Mouse (Mus musculus): ENCODE data around the gene Adam25. TPM values are rescaled to one million over a fixed set of nuclear protein-coding genes. Genes with fewer than 3 reads are reported as not detected.
"Not testable (repeated sequence)": the region's sequence is repeated elsewhere in the genome, so short reads cannot be mapped to it uniquely, and the experiment has no call there.

Gene Adam25
- 0.05 TPM in 1 of 2 replicates, not detected in the other for polyA plus RNA-seq (2012; rRNA removed)

- H3K27ac ChIP-seq (ENCODE audit: insufficient read depth, low read length); H3K4me1 ChIP-seq (ENCODE audit: control insufficient read depth, insufficient read depth, low read length); DNase-seq; H3K4me3 ChIP-seq (replicated peaks; ENCODE audit: insufficient read depth, low read depth, low read length); H3K27me3 ChIP-seq (ENCODE audit: control insufficient read depth, insufficient read depth, low read length): not testable (repeated sequence)
- WGBS = 63% methylated on average over 1 of the region's 1 CpGs
Observed at GRCm38 (mm10) chr8:40751908-40752307, at the start of gene Adam25. TSS of gene Adam25 (plus strand) at chr8:40752208.

- H3K27me3 ChIP-seq (ENCODE audit: control insufficient read depth, insufficient read depth, low read length); H3K4me1 ChIP-seq (ENCODE audit: control insufficient read depth, insufficient read depth, low read length); H3K4me3 ChIP-seq (replicated peaks; ENCODE audit: insufficient read depth, low read depth, low read length); DNase-seq; H3K27ac ChIP-seq (ENCODE audit: insufficient read depth, low read length): not testable (repeated sequence)
- WGBS = 97% methylated on average over 4 of the region's 4 CpGs
Observed at GRCm38 (mm10) chr8:40715406-40715805, 36.6 kb upstream of the Adam25 start.

GRCm38 (mm10) chr8:40715986-40716385 is 36.0 kb upstream of the Adam25 start:
- WGBS = 88% methylated on average over 7 of the region's 7 CpGs
- TF ChIP-seq CTCF (IDR thresholded peaks at IDR 0.05; ENCODE audit: borderline replicate concordance, insufficient read depth, low read depth, low read length) (no peak), POLR2A (IDR thresholded peaks at IDR 0.05; ENCODE audit: borderline replicate concordance, insufficient read depth, low read length) (no peak)
- Histone ChIP-seq H3K4me3 (replicated peaks; ENCODE audit: insufficient read depth, low read depth, low read length) (no peak overlapping the region), H3K4me1 (ENCODE audit: control insufficient read depth, insufficient read depth, low read length) (no peaks in the 10 kb centered on the region), H3K27ac (ENCODE audit: insufficient read depth, low read length) (no peak overlapping the region), H3K27me3 (ENCODE audit: control insufficient read depth, insufficient read depth, low read length) (no peaks in the 10 kb centered on the region)
- no peak for DNase-seq

GRCm38 (mm10) chr8:40783320-40783719 is 31.3 kb downstream of the Adam25 start:
- TF ChIP-seq POLR2A (IDR thresholded peaks at IDR 0.05; ENCODE audit: borderline replicate concordance, insufficient read depth, low read length) = no peak
- no peak for TF ChIP-seq CTCF (IDR thresholded peaks at IDR 0.05; ENCODE audit: borderline replicate concordance, insufficient read depth, low read depth, low read length)
- no peak overlapping the region for H3K27ac ChIP-seq (ENCODE audit: insufficient read depth, low read length)
- no peaks in the 10 kb centered on the region for H3K4me1 ChIP-seq (ENCODE audit: control insufficient read depth, insufficient read depth, low read length)

GRCm38 (mm10) chr8:40792973-40793372 is 41.0 kb downstream of the Adam25 start, which contains the start of gene Adam20:
TSS of gene Adam20 (plus strand) at chr8:40793273.
- 65% methylated on average over 1 of the region's 1 CpGs for WGBS

More at GRCm38 (mm10) chr8:40783320-40783719, 31.3 kb downstream of the Adam25 start:
- H3K4me3 ChIP-seq (replicated peaks; ENCODE audit: insufficient read depth, low read depth, low read length) = no peak overlapping the region
- no peaks in the 10 kb centered on the region for H3K27me3 ChIP-seq (ENCODE audit: control insufficient read depth, insufficient read depth, low read length)
- no peak for DNase-seq

GRCm38 (mm10) chr8:40803379-40804079 is 51.5 kb downstream of the Adam25 start:
- WGBS = 82% methylated on average over 2 of the region's 2 CpGs
- no peak overlapping the region for H3K27ac ChIP-seq (ENCODE audit: insufficient read depth, low read length)
- no peaks in the 10 kb centered on the region for H3K4me1 ChIP-seq (ENCODE audit: control insufficient read depth, insufficient read depth, low read length)
- no peak for TF ChIP-seq POLR2A (IDR thresholded peaks at IDR 0.05; ENCODE audit: borderline replicate concordance, insufficient read depth, low read length)
- no peak for TF ChIP-seq CTCF (IDR thresholded peaks at IDR 0.05; ENCODE audit: borderline replicate concordance, insufficient read depth, low read depth, low read length)
- no peaks in the 10 kb centered on the region for H3K27me3 ChIP-seq (ENCODE audit: control insufficient read depth, insufficient read depth, low read length)
- no peak overlapping the region for H3K4me3 ChIP-seq (replicated peaks; ENCODE audit: insufficient read depth, low read depth, low read length)
- DNase-seq = no peak

More at GRCm38 (mm10) chr8:40792973-40793372, 41.0 kb downstream of the Adam25 start, which contains the start of gene Adam20:
- not testable (repeated sequence) for DNase-seq; H3K4me1 ChIP-seq (ENCODE audit: control insufficient read depth, insufficient read depth, low read length); H3K4me3 ChIP-seq (replicated peaks; ENCODE audit: insufficient read depth, low read depth, low read length); H3K27ac ChIP-seq (ENCODE audit: insufficient read depth, low read length); H3K27me3 ChIP-seq (ENCODE audit: control insufficient read depth, insufficient read depth, low read length)

Other genes starting within 250 kb of the Adam25 start
- gene Adam24, start 77.1 kb upstream of the Adam25 start, polyA plus RNA-seq (2012; rRNA removed) = not detected in 2 replicates
- not detected in 2 replicates for gene Adam20, start 41.1 kb downstream of the Adam25 start, polyA plus RNA-seq (2012; rRNA removed)
- not detected in 2 replicates for gene Adam39, start 70.8 kb downstream of the Adam25 start, polyA plus RNA-seq (2012; rRNA removed)